Mouse (Mus musculus): ENCODE results near the gene Txndc11. TPM values are rescaled to one million over a fixed set of nuclear protein-coding genes. Genes with fewer than 3 reads are reported as not detected.

The Txndc11 gene
- total and polyA plus RNA-seq, 3 experiments, result 24.9 to 33.7 TPM; not detected in 1

DNA sequence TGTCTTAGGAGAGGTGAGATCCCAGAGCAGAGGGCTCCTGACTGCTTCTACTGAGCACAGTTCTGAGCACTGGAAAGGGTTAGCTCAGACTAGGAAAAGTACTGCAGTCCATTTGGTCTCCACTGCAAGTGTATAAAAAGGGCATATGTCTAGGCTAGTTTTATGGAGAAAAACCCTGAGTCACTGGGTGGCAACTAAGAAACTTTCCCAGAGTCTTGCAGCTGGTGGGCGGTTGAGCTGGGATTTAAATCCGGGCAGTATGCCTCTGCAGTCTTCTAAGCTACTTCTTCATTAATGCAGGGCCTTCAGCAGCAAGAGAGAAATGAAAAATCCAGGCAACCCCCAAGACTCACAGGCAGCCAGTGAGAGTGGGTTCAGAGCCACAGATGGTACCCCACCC, 84.2 kb downstream of the Txndc11 start (continued):
- TF ChIP-seq ZMIZ1 (IDR thresholded peaks at IDR 0.05; ENCODE audit: low read depth, low read length) (no peak), RCOR1 (IDR thresholded peaks at IDR 0.05; ENCODE audit: low read depth, low read length) (no peak), ETS1 (IDR thresholded peaks at IDR 0.05; ENCODE audit: low read depth, low read length) (no peak), MYC (IDR thresholded peaks at IDR 0.05; ENCODE audit: low read depth, low read length) (no peak)

DNA sequence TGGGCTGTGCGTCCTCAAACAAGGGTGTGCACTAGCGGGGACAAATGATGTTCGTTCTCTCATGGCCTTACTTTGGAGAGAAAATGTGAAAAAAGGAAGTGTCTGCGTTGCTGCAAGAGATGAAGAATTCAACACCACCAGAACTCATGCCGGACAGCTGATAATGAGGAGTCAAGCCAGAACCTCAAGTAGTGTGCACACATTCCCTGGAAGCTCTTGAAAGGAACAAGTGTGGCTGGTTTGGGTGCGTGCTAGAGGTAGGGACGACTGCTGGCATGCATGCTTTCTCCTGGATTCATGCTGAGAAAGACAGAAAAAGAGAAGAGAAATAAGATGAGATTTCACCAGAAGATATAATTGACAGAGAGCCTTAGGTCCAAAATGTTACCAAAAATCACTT, 87.3 kb downstream of the Txndc11 start:
- Histone ChIP-seq H3K9ac (ENCODE audit: control insufficient read depth, low read depth, low read length, poor library complexity, severe bottlenecking) (no peak overlapping the region), H3K9me3 (replicated peaks; ENCODE audit: insufficient read depth, low read length) (no peaks in the 10 kb centered on the region), H3K27me3 (ENCODE audit: control insufficient read depth in 1 of 2, insufficient read depth in 2 of 2, low read length in 2 of 2) (peaks cover 0 to 9% of the 10 kb centered on the region in 2 experiments; a peak in 3 of 4 replicates), H3K27ac (ENCODE audit: control insufficient read depth, low read depth, low read length) (no peak overlapping the region), H3K4me3 (ENCODE audit: control insufficient read depth in 1 of 2, insufficient read depth in 1 of 2, low read depth in 2 of 2, low read length in 2 of 2) (no peak overlapping the region), H3K36me3 (ENCODE audit: control insufficient read depth in 1 of 2, insufficient read depth in 2 of 2, low read length in 2 of 2) (no peaks in the 10 kb centered on the region), H3K79me2 (ENCODE audit: control insufficient read depth, insufficient read depth, low read length, poor library complexity) (no peaks in the 10 kb centered on the region), H3K4me1 (ENCODE audit: control insufficient read depth in 1 of 2, insufficient read depth in 2 of 2, low read length in 2 of 2) (no peaks in the 10 kb centered on the region)
- no peak for DNase-seq (ENCODE audit: low read depth, low spot score)
- TF ChIP-seq E2F4 (IDR thresholded peaks at IDR 0.05; ENCODE audit: borderline replicate concordance, low read depth, low read length) (no peak), BHLHE40 (IDR thresholded peaks at IDR 0.05; ENCODE audit: borderline replicate concordance, low read depth, low read length) (no peak), CHD2 (IDR thresholded peaks at IDR 0.05; ENCODE audit: low read length) (no peak), GATA1 (IDR thresholded peaks at IDR 0.05; ENCODE audit: low read depth, low read length) (no peak), ZC3H11A (IDR thresholded peaks at IDR 0.05; ENCODE audit: low read depth, low read length) (no peak), RCOR1 (IDR thresholded peaks at IDR 0.05; ENCODE audit: low read depth, low read length) (no peak), NELFE (IDR thresholded peaks at IDR 0.05; ENCODE audit: low read depth, low read length) (no peak), CTCF (IDR thresholded peaks at IDR 0.05 in 2 of 3, conservative IDR thresholded peaks at IDR 0.05 in 1 of 3; ENCODE audit: control insufficient read depth in 1 of 3, insufficient read depth in 1 of 3, low read depth in 2 of 3, low read length in 3 of 3, poor library complexity in 1 of 3, severe bottlenecking in 1 of 3) (no peak), USF2 (IDR thresholded peaks at IDR 0.05; ENCODE audit: borderline replicate concordance in 1 of 2, insufficient read depth in 1 of 2, low read depth in 1 of 2, low read length in 2 of 2) (no peak), ZMIZ1 (IDR thresholded peaks at IDR 0.05; ENCODE audit: low read depth, low read length) (no peak), ZKSCAN1 (IDR thresholded peaks at IDR 0.05; ENCODE audit: low read depth, low read length) (no peak)

DNA sequence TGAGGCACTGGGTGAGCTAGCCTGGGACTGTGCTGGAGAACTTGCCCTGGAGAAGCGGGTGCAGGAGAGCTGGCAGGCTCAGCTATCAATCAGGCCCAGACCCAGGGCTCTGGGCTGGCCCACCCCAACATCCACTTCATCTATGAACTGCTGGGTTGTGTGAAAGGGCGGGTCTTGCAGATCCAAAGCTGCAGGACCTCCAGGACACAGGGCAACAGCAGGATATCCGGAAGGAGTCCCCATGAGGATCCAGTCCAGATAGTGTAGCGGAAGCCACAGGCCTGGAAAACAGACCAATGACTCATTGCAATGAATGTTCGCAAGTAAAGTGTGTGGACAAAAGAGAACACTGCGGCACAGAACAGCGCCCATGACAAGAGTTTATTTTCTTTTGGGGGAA, 88.0 kb downstream of the Txndc11 start:
- no peaks in the 10 kb centered on the region for H3K4me1 ChIP-seq (ENCODE audit: control insufficient read depth in 1 of 2, insufficient read depth in 2 of 2, low read length in 2 of 2)
- H3K4me3 ChIP-seq (ENCODE audit: control insufficient read depth in 1 of 2, insufficient read depth in 1 of 2, low read depth in 2 of 2, low read length in 2 of 2), result no peak overlapping the region
- no peak overlapping the region for H3K27ac ChIP-seq (ENCODE audit: control insufficient read depth, low read depth, low read length)
- DNase-seq (ENCODE audit: low read depth, low spot score), result no peak
- no peak for TF ChIP-seq MEF2A (IDR thresholded peaks at IDR 0.05; ENCODE audit: extremely low read depth, insufficient replicate concordance, low read depth, low read length, poor library complexity, severe bottlenecking)
- TF ChIP-seq TCF12 (IDR thresholded peaks at IDR 0.05; ENCODE audit: low read depth, low read length), result no peak
- no peak for TF ChIP-seq MAX (IDR thresholded peaks at IDR 0.05; ENCODE audit: low read length)
- no peak for TF ChIP-seq MYB (IDR thresholded peaks at IDR 0.05; ENCODE audit: low read depth, low read length)
- no peak for TF ChIP-seq TAL1 (IDR thresholded peaks at IDR 0.05; ENCODE audit: low read length)
- TF ChIP-seq CHD2 (IDR thresholded peaks at IDR 0.05; ENCODE audit: low read length), result no peak
- TF ChIP-seq UBTF (IDR thresholded peaks at IDR 0.05; ENCODE audit: borderline replicate concordance, insufficient read depth, low read depth, low read length), result no peak
- no peak for TF ChIP-seq MXI1 (IDR thresholded peaks at IDR 0.05; ENCODE audit: low read depth, low read length)
- TF ChIP-seq KAT2A (conservative IDR thresholded peaks at IDR 0.05; ENCODE audit: low read depth, low read length), result no peak
- TF ChIP-seq ZKSCAN1 (IDR thresholded peaks at IDR 0.05; ENCODE audit: low read depth, low read length), result no peak
- TF ChIP-seq MAZ (IDR thresholded peaks at IDR 0.05; ENCODE audit: low read depth, low read length), result no peak
- TF ChIP-seq ZNF384 (IDR thresholded peaks at IDR 0.05; ENCODE audit: low read depth, low read length), result no peak
- TF ChIP-seq MAFK (IDR thresholded peaks at IDR 0.05; ENCODE audit: borderline replicate concordance, low read depth, low read length), result no peak
- no peak for TF ChIP-seq NELFE (IDR thresholded peaks at IDR 0.05; ENCODE audit: low read depth, low read length)
- no peak for TF ChIP-seq ZMIZ1 (IDR thresholded peaks at IDR 0.05; ENCODE audit: low read depth, low read length)
- H3K36me3 ChIP-seq (ENCODE audit: control insufficient read depth in 1 of 2, insufficient read depth in 2 of 2, low read length in 2 of 2), result no peaks in the 10 kb centered on the region
- H3K9me3 ChIP-seq (replicated peaks; ENCODE audit: insufficient read depth, low read length), result no peaks in the 10 kb centered on the region
- H3K27me3 ChIP-seq (ENCODE audit: control insufficient read depth in 1 of 2, insufficient read depth in 2 of 2, low read length in 2 of 2), result peaks cover 0 to 8% of the 10 kb centered on the region in 2 experiments; a peak in 3 of 4 replicates
- H3K79me2 ChIP-seq (ENCODE audit: control insufficient read depth, insufficient read depth, low read length, poor library complexity), result no peaks in the 10 kb centered on the region
- H3K9ac ChIP-seq (ENCODE audit: control insufficient read depth, low read depth, low read length, poor library complexity, severe bottlenecking), result no peak overlapping the region
